Mouse (Mus musculus): Measurements from ENCODE around the gene Srprb.
A peak's percentile ranks its signal among the peaks of the same experiment; 100 is the strongest.

Gene Srprb

GRCm38 (mm10) chr9:103201561-103202260, at the start of gene Srprb:
TSS of gene Srprb (minus strand) at chr9:103202137.
- no peaks in the 10 kb centered on the region for H3K27me3 ChIP-seq (ENCODE audit: control insufficient read depth, insufficient read depth, low read length, poor library complexity, severe bottlenecking)
- DNase-seq (ENCODE audit: low read depth, low spot score), result peak; percentile 91
- H3K36me3 ChIP-seq (ENCODE audit: control insufficient read depth, insufficient read depth, low read length, poor library complexity, severe bottlenecking), result peaks cover 2% of the 10 kb centered on the region

GRCm38 (mm10) chr9:103248618-103249017, 46.7 kb upstream of the Srprb start:
- H3K36me3 ChIP-seq (ENCODE audit: control insufficient read depth, insufficient read depth, low read length, poor library complexity, severe bottlenecking), result no peaks in the 10 kb centered on the region

GRCm38 (mm10) chr9:103246526-103247168, 44.7 kb upstream of the Srprb start:
- peak; percentile 10 for DNase-seq (ENCODE audit: low read depth, low spot score)
- Histone ChIP-seq H3K27me3 (ENCODE audit: control insufficient read depth, insufficient read depth, low read length, poor library complexity, severe bottlenecking) (no peaks in the 10 kb centered on the region), H3K36me3 (ENCODE audit: control insufficient read depth, insufficient read depth, low read length, poor library complexity, severe bottlenecking) (no peaks in the 10 kb centered on the region)

More at GRCm38 (mm10) chr9:103248618-103249017, 46.7 kb upstream of the Srprb start:
- H3K27me3 ChIP-seq (ENCODE audit: control insufficient read depth, insufficient read depth, low read length, poor library complexity, severe bottlenecking), result no peaks in the 10 kb centered on the region
- no peak for DNase-seq (ENCODE audit: low read depth, low spot score)

- no peaks in the 10 kb centered on the region for H3K36me3 ChIP-seq (ENCODE audit: control insufficient read depth, insufficient read depth, low read length, poor library complexity, severe bottlenecking)
- no peaks in the 10 kb centered on the region for H3K27me3 ChIP-seq (ENCODE audit: control insufficient read depth, insufficient read depth, low read length, poor library complexity, severe bottlenecking)
- DNase-seq (ENCODE audit: low read depth, low spot score), result no peak
Measured at GRCm38 (mm10) chr9:103243640-103244039, 41.7 kb upstream of the Srprb start.

DNA sequence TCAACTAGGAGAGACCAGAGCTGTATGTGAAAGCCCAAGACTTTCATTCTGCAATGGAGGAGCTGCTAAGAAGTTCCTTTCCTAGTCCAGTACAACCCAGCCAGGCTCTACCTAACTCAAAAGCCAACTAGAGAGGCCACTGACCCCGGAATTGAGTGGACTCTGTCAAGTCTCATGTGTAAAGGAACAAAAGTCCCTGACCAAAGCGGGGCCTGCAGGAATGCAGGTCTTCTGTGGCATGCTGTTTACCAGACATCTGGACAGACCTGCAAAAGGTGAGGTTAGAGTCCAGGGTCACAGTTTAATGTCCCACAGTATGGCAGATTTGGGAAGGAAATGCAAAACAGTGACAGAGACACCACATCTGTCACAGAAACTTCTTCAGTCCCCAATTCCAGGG, 39.3 kb upstream of the Srprb start:
- no peaks in the 10 kb centered on the region for H3K36me3 ChIP-seq (ENCODE audit: control insufficient read depth, insufficient read depth, low read length, poor library complexity, severe bottlenecking)
- DNase-seq (ENCODE audit: low read depth, low spot score), result no peak
- no peaks in the 10 kb centered on the region for H3K27me3 ChIP-seq (ENCODE audit: control insufficient read depth, insufficient read depth, low read length, poor library complexity, severe bottlenecking)

- no peaks in the 10 kb centered on the region for H3K36me3 ChIP-seq (ENCODE audit: control insufficient read depth, insufficient read depth, low read length, poor library complexity, severe bottlenecking)
- no peak for DNase-seq (ENCODE audit: low read depth, low spot score)
- no peaks in the 10 kb centered on the region for H3K27me3 ChIP-seq (ENCODE audit: control insufficient read depth, insufficient read depth, low read length, poor library complexity, severe bottlenecking)
Measured at GRCm38 (mm10) chr9:103239471-103239870, 37.5 kb upstream of the Srprb start.

DNA sequence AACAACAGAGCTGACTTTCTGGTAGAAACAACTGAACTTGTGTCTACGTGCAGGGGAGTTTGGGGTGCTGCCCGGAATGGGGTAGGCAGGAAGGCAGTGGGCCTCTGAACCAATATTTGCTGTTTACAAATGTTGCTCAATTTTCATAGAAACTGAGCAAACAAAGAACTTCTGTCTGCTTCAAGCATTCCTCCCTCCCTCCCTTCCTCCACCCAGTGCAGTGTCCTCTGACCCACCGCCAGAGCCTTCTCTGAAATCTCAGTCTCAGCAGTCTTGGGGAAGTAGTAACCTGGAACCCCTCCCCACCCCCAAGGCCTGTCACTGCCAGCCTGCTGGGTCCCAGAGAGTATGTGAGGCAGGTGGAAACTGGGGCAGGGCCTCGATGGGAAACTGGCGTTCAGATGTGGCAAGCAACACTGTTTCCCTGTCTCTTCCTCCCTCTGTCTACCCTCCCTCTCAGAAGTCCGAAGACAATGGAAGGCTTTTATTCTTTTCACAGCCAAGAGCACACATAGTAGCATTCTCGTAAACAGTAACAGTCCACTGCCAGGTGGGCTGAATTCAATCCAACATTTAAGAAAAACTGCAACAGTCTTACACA, 32.7 kb upstream of the Srprb start:
- no peaks in the 10 kb centered on the region for H3K27me3 ChIP-seq (ENCODE audit: control insufficient read depth, insufficient read depth, low read length, poor library complexity, severe bottlenecking)
- no peak for DNase-seq (ENCODE audit: low read depth, low spot score)
- H3K36me3 ChIP-seq (ENCODE audit: control insufficient read depth, insufficient read depth, low read length, poor library complexity, severe bottlenecking), result no peaks in the 10 kb centered on the region

DNA sequence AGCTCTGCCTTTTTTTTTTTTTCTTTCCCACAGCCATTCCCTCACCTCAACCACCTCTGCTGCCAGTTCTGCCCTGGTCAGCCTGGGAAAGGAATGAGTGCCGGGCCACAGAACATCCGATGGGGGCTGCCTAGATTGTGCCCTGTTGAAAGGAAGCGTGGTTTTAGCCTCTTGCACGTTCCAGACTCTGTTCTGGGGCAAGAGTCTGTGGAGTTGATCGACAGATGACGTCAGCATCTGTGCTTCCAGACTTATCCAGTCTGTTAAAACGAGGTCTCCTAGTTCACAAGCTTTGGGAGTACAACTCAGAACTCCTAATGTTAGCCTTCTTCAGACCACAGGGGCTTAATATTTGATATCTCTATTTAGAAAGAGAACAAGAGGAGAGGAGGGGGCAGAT, 32.1 kb upstream of the Srprb start:
- no peaks in the 10 kb centered on the region for H3K27me3 ChIP-seq (ENCODE audit: control insufficient read depth, insufficient read depth, low read length, poor library complexity, severe bottlenecking)
- DNase-seq (ENCODE audit: low read depth, low spot score), result no peak

GRCm38 (mm10) chr9:103233006-103233395, 31.1 kb upstream of the Srprb start:
- Histone ChIP-seq H3K27me3 (ENCODE audit: control insufficient read depth, insufficient read depth, low read length, poor library complexity, severe bottlenecking) (no peaks in the 10 kb centered on the region), H3K36me3 (ENCODE audit: control insufficient read depth, insufficient read depth, low read length, poor library complexity, severe bottlenecking) (no peaks in the 10 kb centered on the region)
- DNase-seq (ENCODE audit: low read depth, low spot score), result no peak

More for the DNA sequence above, 32.1 kb upstream of the Srprb start:
- H3K36me3 ChIP-seq (ENCODE audit: control insufficient read depth, insufficient read depth, low read length, poor library complexity, severe bottlenecking), result no peaks in the 10 kb centered on the region

DNA sequence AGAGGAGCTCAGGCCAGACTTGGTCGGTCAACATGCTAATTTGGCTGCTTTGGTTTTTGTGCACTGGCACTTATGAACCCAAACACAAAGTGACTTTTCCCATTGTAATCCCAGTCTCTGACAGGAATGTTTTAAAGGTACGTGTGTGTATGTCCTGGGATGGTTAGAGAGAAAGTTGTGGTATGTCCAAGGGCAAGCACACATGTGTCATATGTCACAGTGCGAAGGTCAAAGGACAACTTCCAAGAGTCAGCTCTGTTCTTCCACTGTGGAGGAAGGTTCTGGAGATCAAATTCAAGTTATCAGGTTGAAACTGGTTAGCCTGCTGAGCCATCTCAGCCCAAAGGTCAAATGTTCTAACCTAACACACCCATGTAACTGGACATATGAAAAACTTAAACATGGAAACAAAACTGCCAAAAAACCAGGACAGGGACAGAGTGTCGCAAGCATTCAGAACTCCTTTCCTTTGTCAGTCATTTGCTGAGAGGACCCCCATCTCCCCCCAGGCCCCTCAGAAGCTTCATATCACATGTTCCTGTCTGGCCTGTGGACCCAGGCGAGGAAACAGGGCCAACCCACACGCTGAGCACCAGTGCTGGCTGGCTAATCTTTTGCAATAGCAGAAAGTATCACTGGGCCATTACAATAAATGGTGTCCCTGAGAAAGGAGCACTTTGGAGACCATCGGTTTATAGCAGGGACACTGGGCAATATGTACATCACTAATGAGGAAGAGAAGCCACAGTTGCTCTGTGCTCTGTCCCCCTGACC, 30.5 kb upstream of the Srprb start:
- DNase-seq (ENCODE audit: low read depth, low spot score), result no peak
- H3K27me3 ChIP-seq (ENCODE audit: control insufficient read depth, insufficient read depth, low read length, poor library complexity, severe bottlenecking), result no peaks in the 10 kb centered on the region
- H3K36me3 ChIP-seq (ENCODE audit: control insufficient read depth, insufficient read depth, low read length, poor library complexity, severe bottlenecking), result no peaks in the 10 kb centered on the region

GRCm38 (mm10) chr9:103230151-103230951, 28.4 kb upstream of the Srprb start, which contains the start of the genes Gm20425 and Trf:
TSS of gene Gm20425 (minus strand) at chr9:103230307.
TSS of gene Trf (minus strand) at chr9:103230444.
- Histone ChIP-seq H3K36me3 (ENCODE audit: control insufficient read depth, insufficient read depth, low read length, poor library complexity, severe bottlenecking) (no peaks in the 10 kb centered on the region), H3K27me3 (ENCODE audit: control insufficient read depth, insufficient read depth, low read length, poor library complexity, severe bottlenecking) (no peaks in the 10 kb centered on the region)
- DNase-seq (ENCODE audit: low read depth, low spot score), result peak; percentile 25

DNA sequence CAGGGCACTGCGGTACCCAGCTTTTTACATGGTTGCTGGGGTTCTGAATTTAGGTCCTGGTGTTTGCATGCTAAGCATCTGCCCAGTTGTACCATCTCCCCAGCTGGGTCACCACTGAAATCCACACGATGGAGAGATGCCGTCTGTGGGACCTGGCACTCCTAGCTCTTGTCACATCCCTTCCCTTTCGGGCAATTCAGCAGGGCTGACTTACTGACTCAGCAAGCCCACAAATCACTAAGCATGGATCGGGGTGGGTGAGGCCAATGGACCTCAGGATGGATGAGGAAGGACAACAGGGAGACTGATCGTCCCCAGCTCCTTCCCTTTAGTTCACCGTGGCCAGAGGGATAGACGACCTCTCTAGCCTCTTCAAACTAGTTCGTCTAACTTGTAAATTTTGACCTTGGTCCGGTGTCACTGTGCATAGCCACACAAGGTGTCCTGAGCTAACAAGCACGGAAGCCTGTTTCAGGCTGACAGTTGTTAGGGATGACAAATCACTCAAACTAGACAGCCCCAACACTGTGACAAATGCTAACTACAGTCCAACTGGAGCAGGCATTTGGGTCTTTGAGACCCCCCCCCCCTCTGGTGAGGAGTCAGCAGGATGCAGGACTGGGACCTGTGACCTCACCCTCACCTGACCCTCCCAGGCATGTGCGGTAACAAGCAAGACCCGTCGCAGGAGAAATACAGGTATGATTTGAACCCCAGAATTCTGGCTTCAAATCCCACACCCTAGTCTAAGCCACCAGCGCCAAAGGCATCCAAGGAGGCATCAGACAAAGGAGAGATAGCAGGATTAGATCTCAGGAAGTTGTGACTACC, 27.3 kb upstream of the Srprb start:
- DNase-seq (ENCODE audit: low read depth, low spot score), result no peak
- no peaks in the 10 kb centered on the region for H3K27me3 ChIP-seq (ENCODE audit: control insufficient read depth, insufficient read depth, low read length, poor library complexity, severe bottlenecking)
- H3K36me3 ChIP-seq (ENCODE audit: control insufficient read depth, insufficient read depth, low read length, poor library complexity, severe bottlenecking), result no peaks in the 10 kb centered on the region

DNA sequence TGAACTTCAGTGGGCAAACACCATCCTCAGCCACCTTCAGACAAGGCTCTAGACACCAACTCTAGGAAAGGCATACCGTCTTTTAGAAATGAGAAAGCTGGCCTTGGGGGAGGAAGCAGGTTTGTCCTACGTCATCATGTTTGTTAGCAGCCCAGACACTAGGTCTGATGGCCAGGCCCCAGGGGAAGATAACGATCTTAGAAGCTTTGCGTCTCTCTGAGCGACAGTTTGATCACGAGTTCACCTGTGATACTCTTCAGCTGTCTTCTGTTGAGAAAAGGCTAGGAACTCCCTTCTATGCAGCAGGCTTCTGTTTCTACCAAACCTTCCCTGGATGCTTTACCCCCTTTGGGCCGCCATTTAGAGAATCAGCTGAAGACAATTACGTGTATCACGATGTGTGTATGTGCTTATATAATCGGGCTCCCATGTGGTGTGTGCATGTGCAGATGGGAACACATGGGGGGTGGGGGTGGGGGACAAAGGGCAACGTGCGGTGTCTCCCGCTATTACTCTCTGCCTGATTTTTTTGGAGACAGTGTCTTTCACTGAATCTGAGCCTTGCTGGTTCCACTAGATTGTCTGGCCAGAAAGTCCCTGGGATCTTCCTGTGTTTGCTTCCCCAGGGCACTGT, 26.6 kb upstream of the Srprb start:
- no peak for DNase-seq (ENCODE audit: low read depth, low spot score)
- no peaks in the 10 kb centered on the region for H3K27me3 ChIP-seq (ENCODE audit: control insufficient read depth, insufficient read depth, low read length, poor library complexity, severe bottlenecking)
- H3K36me3 ChIP-seq (ENCODE audit: control insufficient read depth, insufficient read depth, low read length, poor library complexity, severe bottlenecking), result no peaks in the 10 kb centered on the region

Data from splenic B cell, adult 2 months (primary cell).